Mouse (Mus musculus): ENCODE results near the gene Hlx.

DNA sequence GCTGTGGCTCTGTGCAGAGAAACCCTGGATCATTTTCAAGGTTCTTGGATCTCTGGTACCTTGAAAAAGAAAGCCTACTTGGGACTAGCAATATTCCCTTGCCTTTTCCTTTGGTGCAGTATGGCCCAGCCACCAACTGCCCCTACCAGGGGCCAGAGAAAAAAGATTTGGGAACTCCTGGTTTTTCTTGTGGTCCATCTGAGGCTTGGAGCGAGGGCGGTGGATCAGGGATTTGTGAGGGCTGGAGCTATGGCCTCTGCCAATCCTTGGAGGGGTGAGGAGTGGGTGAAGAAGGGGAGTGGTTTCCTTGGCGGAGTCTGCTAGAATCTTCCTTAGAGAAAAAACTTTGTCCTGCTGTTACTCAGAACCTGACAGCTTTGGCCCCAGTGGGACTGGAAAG, 8.5 kb downstream of the Hlx start:
- TF ChIP-seq CTCF (IDR thresholded peaks at IDR 0.05; ENCODE audit: extremely low read depth, insufficient read depth, low read length) (no peak), POLR2A (IDR thresholded peaks at IDR 0.05; ENCODE audit: extremely low read depth, insufficient read depth, low read length) (no peak)
